Mouse (Mus musculus) urinary bladder, postnatal 10 days (tissue): ENCODE measurements around the gene Taf10.

Experiments
- DNase-seq: peaks from one replicate; pipeline ENCODE4 v3.0.0; 2022; ENCODE audit warnings: low spot score

Taf10 gene

GRCm38 (mm10) chr7:105721916-105722315 is 22.2 kb downstream of the Taf10 start:
- DNase-seq, result no peak

GRCm38 (mm10) chr7:105715366-105715765 is 28.8 kb downstream of the Taf10 start:
- no peak for DNase-seq

- no peak for DNase-seq
Measured at GRCm38 (mm10) chr7:105708733-105709132, 35.4 kb downstream of the Taf10 start.

GRCm38 (mm10) chr7:105703816-105704215 is 40.3 kb downstream of the Taf10 start:
- DNase-seq, result no peak

GRCm38 (mm10) chr7:105703184-105703583 is 41.0 kb downstream of the Taf10 start:
- DNase-seq, result no peak

- no peak for DNase-seq
Measured at GRCm38 (mm10) chr7:105690875-105691274, 53.3 kb downstream of the Taf10 start.
